Mouse (Mus musculus) ES-E14 (cell line): Measurements from ENCODE around the gene Soga3. TPM values are rescaled to one million over a fixed set of nuclear protein-coding genes. Genes with fewer than 3 reads are reported as not detected.

ENCODE experiments used
- DNase-seq: peaks from one replicate; pipeline ENCODE4 v3.0.0-alpha.2; 2013; ENCODE audit warnings: low read depth, low spot score
- H3K27ac ChIP-seq: 2 replicates; pipeline ENCODE4 v1.5.1; 2012; ENCODE audit warnings: low read depth, mild to moderate bottlenecking, low read length, moderate library complexity, mixed read lengths; ENCODE audit not compliant: poor library complexity, insufficient read depth, severe bottlenecking
- H3K36me3 ChIP-seq: 2 replicates; pipeline ENCODE4 v1.6.1; 2012; ENCODE audit warnings: mild to moderate bottlenecking, low read length, moderate library complexity, mixed read lengths; ENCODE audit not compliant: control insufficient read depth, poor library complexity, insufficient read depth, severe bottlenecking
- H3K4me1 ChIP-seq, 2 experiments: fragments of 150-350 bp in 1 of 2; sonication (generic) in 1 of 2; 2 replicates each; pipeline ENCODE4 v1.6.1; 2012; ENCODE audit warnings: low read length in 2 of 2, mild to moderate bottlenecking in 1 of 2, mixed read lengths in 1 of 2; ENCODE audit not compliant: control insufficient read depth in 2 of 2, insufficient read depth in 2 of 2, poor library complexity in 1 of 2
- H3K4me3 ChIP-seq, 2 experiments: fragments of 150-350 bp in 1 of 2; sonication (generic) in 1 of 2; 2 replicates each; pipeline ENCODE4 v1.5.1; 2012; ENCODE audit warnings: low read length in 2 of 2, low read depth in 1 of 2, mild to moderate bottlenecking in 1 of 2, mixed read lengths in 1 of 2; ENCODE audit not compliant: insufficient read depth in 1 of 2, poor library complexity in 1 of 2, severe bottlenecking in 1 of 2
- H3K9ac ChIP-seq: 2 replicates; pipeline ENCODE4 v1.6.1; 2012; ENCODE audit warnings: low read depth, mild to moderate bottlenecking, low read length, mixed read lengths; ENCODE audit not compliant: poor library complexity, insufficient read depth, severe bottlenecking
- H3K9me3 ChIP-seq: fragments of 150-350 bp; sonication (generic); 2 replicates; pipeline ENCODE4 v1.6.1; 2012; ENCODE audit warnings: low read depth, mild to moderate bottlenecking, low read length; ENCODE audit not compliant: control insufficient read depth, insufficient read depth
- CHD2 ChIP-seq: IDR thresholded peaks from 2 replicates; pipeline ENCODE4 v1.6.1; 2014; ENCODE audit warnings: mild to moderate bottlenecking, low read depth, low read length, inconsistent platforms
- HCFC1 ChIP-seq: IDR thresholded peaks from 2 replicates; pipeline ENCODE4 v1.6.1; 2012; ENCODE audit warnings: low read length, inconsistent platforms, borderline replicate concordance; ENCODE audit not compliant: insufficient read depth
- MAFK ChIP-seq: IDR thresholded peaks from 2 replicates; pipeline ENCODE4 v1.6.1; 2014; ENCODE audit warnings: mild to moderate bottlenecking, low read depth, low read length, inconsistent platforms; ENCODE audit not compliant: insufficient read depth
- ZC3H11A ChIP-seq: IDR thresholded peaks from 2 replicates; pipeline ENCODE4 v1.6.1; 2012; ENCODE audit warnings: low read depth, mild to moderate bottlenecking, inconsistent platforms, low read length, borderline replicate concordance
- ZNF384 ChIP-seq: IDR thresholded peaks from 2 replicates; pipeline ENCODE4 v1.6.1; 2012; ENCODE audit warnings: low read depth, low read length, inconsistent platforms
- in situ Hi-C, 2 experiments: fragments of 600-800 bp; cut with MboI; formaldehyde crosslinking; loops; one replicate each; pipeline ENCODE4 v1.15.1; 2025; ENCODE audit warnings: low sequenced_read_pairs in 2 of 2, inconsistent platforms in 1 of 2; ENCODE audit not compliant: unreplicated experiment in 2 of 2
- total RNA-seq: library from RNA; depleted of rRNA; stranded (reverse); fragments of 300-350 nt; gene quantifications from 2 replicates; pipeline ENCODE4 v1.2.3, GENCODE M21; 2012

Soga3 gene
- total RNA-seq, 1 experiment, result 13.3 TPM

DNA sequence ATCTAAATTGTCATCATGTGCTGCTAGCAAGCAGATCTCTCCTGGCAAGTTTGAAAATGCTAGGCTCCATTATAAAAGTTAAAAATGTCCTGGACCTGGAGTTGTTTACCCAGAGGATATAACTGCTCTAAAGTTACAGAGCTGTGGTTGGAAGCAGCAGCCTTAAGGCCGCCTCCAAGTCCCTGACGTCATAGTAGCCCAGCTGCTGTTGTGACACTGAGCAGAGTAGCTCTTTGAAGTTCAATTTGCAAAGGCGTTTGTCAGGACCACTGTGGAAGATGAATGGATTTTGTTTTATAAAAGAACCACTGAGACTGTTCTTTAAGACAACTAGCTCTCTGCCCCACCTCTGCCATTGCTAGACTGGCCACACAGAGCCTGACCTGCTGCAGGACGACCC, 67.8 kb downstream of the Soga3 start, which contains the start of gene 9330159F19Rik:
TSS of gene 9330159F19Rik (plus strand) at position 154 of the 400 bp plus-strand sequence.
- H3K4me3 ChIP-seq, result no peak within 1 kb of the TSS
- in situ Hi-C loops, result no loop called here
- H3K36me3 ChIP-seq, result no peaks in the 10 kb centered on the region
- H3K4me1 ChIP-seq, result no peaks in the 10 kb centered on the region
- TF ChIP-seq CHD2 (no peak), HCFC1 (no peak), MAFK (no peak)
- no peak within 1 kb of the TSS for H3K9ac ChIP-seq
- H3K27ac ChIP-seq, result no peak within 1 kb of the TSS
- DNase-seq, result no peak
- no peaks in the 10 kb centered on the region for H3K9me3 ChIP-seq

DNA sequence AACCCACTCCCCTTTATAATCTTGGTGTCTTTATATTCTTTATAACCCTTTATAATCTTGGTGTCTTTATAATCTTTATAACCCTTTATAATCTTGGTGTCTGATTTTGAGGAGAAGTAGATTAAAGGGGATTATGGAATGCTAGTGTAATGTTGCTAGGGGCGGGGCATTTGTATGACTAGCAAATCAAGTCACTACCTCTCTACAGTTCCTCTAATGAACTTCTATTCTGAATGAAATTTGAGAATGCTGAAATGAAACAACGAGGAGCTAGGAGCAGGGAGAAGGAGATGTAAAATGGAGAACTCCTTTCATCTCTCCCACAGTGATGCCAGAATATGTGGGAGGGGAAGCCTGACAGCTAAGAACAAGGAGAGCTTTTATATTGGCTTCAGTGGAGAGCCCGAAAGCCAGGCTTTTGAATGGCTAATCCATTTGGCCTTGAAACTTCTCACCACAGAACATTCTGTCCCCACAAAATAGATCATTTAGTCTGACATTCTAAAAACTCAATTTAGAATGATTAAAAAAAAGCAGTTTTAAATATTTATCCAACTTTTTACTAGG, 70.0 kb downstream of the Soga3 start:
- Histone ChIP-seq H3K4me3 (no peak overlapping the region), H3K36me3 (no peaks in the 10 kb centered on the region), H3K9ac (no peak overlapping the region), H3K9me3 (no peaks in the 10 kb centered on the region), H3K4me1 (no peaks in the 10 kb centered on the region), H3K27ac (no peak overlapping the region)
- TF ChIP-seq HCFC1 (no peak), ZC3H11A (no peak), MAFK (no peak), CHD2 (no peak), ZNF384 (no peak)
- no peak for DNase-seq
- in situ Hi-C loops, result no loop called here

DNA sequence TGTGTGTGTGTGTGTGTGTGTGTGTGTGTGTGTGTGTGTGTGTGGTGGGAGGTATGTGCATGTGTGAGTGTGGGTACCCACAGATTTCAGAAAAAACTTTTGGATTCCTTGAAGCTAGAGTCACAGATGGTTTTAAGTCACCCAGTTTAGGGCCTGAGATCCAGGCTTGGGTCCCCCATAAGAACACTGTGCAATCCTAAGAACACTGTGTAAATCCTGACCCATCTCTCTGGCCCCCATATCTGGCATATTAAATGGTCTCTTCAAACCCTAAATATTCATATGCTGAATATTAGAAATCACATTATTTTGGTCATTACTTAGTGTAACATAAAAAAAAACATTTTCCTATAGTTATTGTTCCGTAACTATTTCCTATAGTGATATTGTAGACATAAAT, 73.3 kb downstream of the Soga3 start:
- no peak for DNase-seq
- no peaks in the 10 kb centered on the region for H3K36me3 ChIP-seq
- H3K4me3 ChIP-seq, result no peak overlapping the region
- TF ChIP-seq ZC3H11A, result no peak
- TF ChIP-seq CHD2, result no peak
- no peak for TF ChIP-seq MAFK
- TF ChIP-seq ZNF384, result no peak
- TF ChIP-seq HCFC1, result no peak
- H3K9ac ChIP-seq, result no peak overlapping the region
- H3K27ac ChIP-seq, result no peak overlapping the region
- in situ Hi-C loops, result no loop called here
- H3K9me3 ChIP-seq, result no peaks in the 10 kb centered on the region
- no peaks in the 10 kb centered on the region for H3K4me1 ChIP-seq

GRCm38 (mm10) chr10:29217451-29217850, 73.8 kb downstream of the Soga3 start:
- Histone ChIP-seq H3K27ac (no peak overlapping the region), H3K9me3 (no peaks in the 10 kb centered on the region), H3K9ac (no peak overlapping the region), H3K4me3 (no peak overlapping the region), H3K4me1 (no peaks in the 10 kb centered on the region), H3K36me3 (no peaks in the 10 kb centered on the region)
- DNase-seq, result no peak
- in situ Hi-C loops, result no loop called here
- no peak for TF ChIP-seq CHD2
- no peak for TF ChIP-seq HCFC1
- TF ChIP-seq ZC3H11A, result no peak
- TF ChIP-seq ZNF384, result no peak
- no peak for TF ChIP-seq MAFK

DNA sequence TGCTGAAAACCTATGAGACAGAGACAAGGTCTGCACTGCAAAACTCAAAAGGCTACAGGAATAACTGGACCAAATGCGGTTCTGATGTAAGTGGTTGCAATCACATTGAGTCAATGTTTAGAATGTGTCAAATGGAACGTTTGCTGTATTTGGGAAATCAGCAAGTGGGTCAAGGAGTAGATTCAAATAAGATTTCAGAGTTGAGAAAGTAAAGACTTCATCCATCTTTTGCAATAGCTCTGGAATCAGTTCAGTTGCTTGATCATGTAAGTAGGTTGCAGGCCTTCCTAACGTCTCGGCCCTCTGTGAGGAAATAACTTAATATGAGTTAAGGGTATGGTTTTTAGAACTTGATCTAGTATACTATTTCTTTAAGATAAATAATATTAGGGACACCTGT, 81.7 kb downstream of the Soga3 start:
- no peak for DNase-seq
- no peak overlapping the region for H3K9ac ChIP-seq
- H3K9me3 ChIP-seq, result no peaks in the 10 kb centered on the region
- no peaks in the 10 kb centered on the region for H3K36me3 ChIP-seq
- H3K4me3 ChIP-seq, result no peak overlapping the region
- TF ChIP-seq MAFK (no peak), HCFC1 (no peak), ZC3H11A (no peak), CHD2 (no peak), ZNF384 (no peak)
- H3K27ac ChIP-seq, result no peak overlapping the region
- in situ Hi-C loops, result no loop called here
- no peaks in the 10 kb centered on the region for H3K4me1 ChIP-seq
